Mouse (Mus musculus) embryo, embryonic 11 days (tissue): Measurements from ENCODE around the gene Gm10770.
"Not testable (repeated sequence)": the region's sequence is repeated elsewhere in the genome, so short reads cannot be mapped to it uniquely, and the experiment has no call there.

Experiments used
- DNase-seq: peaks from one replicate; pipeline ENCODE4 v3.0.0-alpha.2; 2015

Gene Gm10770

DNA sequence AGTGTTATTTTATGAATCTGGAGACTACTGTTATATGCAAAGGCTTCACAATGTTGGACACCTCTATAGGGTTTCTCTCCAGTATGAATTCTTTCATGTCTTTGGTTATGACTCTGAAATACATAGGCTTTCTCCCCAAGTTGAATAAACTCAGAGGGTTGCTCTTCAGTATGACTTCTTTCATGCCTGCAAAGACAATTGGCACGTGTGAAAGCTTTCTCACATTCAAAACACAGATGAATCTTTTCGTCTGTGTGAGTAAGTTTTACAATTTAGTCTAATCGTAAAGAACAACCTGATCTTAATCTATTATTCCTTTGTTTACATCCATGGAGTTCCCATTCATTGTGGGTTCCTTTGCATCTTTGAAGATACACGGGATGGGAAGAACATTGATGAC lies at the start of gene Gm10770:
Gene Gm10770, minus strand, starts transcription at position 101 of the 400 bp plus-strand sequence.
- DNase-seq: not testable (repeated sequence)

DNA sequence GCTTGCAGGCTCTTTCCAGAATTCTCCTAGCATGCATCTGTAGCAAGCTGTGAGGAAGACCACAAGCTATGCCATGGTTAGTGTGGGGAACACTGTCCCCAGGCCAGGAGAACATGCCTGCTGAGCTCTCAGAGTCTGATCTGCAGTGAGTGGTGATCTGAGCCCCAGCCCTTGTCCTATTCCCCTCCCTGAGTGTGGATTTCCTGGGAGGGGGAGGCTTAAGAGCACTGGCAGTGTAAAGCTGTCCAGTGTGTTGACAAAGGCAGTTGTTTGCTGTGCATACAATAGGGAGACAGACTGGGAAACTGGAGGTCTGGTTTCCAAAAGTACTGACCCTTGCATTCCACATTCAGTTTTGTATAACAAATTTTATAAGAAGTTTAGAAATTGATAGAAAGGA lies 43.8 kb upstream of the Gm10770 start:
- DNase-seq: not testable (repeated sequence)

- DNase-seq: not testable (repeated sequence)
Observed at GRCm38 (mm10) chr2:150218363-150218725, 38.9 kb upstream of the Gm10770 start.

DNA sequence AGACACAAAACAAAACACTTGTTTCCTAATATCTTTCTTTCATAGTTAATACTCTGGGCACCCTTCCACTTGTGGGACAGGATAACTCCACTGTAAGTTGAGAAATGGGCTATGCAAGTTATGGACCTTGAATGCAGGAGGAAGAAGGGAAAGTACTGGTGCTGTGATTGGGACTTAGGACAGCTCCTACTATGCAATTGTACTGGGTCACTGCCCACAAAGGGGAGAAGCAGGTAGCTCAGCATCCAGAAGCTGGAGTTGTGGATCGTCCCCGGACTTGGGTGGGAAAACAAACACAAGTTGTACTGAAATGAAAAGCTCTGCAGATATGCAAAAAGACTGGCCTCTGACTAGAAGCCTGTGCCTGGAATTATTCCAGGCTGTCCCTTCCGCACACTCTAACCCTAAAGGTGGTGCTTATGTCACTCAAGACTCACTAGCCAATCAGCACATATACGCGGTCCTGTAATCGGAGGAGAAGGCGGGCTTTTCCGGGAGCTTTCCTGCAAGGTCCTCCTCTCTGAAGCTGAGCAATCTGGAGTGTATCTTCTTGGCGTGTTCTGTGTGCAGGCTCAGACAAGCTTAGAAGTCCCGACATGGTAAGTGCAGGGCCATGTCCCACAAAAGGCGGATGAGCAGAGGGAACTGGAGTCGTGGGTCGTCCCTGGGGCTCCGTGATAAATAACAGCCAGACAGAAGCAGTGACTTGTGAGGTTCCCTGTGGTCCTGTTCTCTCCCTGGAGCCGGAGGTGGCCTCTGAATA lies 38.3 kb upstream of the Gm10770 start, which contains the start of gene Zfp937:
Gene Zfp937, plus strand, starts transcription at position 474 of the 763 bp plus-strand sequence.
- DNase-seq: peak; percentile 65

DNA sequence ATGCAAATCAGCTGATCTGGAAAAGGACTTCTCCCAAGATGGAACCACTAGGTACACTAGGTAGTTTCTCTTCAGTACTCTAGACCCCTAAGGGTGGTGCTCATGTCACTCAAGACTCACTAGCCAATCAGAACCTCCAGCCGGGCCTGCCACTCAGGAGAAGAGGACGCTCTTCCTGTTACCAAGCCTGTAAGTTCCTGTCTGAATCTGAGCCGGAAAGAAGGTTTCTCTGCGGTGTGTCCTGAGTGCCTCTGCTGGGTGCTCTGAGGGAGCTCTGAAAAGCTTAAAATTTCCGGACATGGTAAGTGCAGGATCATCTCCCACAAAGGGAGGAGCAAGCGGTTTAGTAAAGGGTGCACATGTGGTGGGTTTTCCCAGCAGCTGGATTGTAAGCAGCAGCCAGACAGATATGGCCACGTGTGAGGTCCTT lies 2.1 kb upstream of the Gm10770 start, which contains the start of gene Gm14139:
Gene Gm14139, plus strand, starts transcription at position 186 of the 430 bp plus-strand sequence.
- not testable (repeated sequence) for DNase-seq

DNA sequence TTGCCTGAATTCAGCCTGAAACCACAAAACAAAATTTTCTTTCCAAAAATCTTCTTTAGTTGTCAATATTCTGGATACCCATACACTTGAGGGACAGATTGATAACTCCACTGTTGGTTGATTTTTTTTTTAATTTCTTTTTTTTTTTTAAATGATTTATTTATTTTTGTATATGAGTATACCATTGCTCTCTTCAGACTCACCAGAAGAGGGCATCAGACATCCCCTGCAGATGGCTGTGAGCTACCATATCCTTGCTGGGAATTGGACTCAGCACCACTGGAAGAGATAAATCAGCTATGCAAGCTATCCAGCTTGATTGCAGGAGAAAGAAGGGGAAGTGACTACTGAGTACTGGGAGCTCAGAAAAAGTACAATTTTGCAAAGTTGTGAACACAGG lies 1.6 kb upstream of the Gm10770 start:
- DNase-seq: not testable (repeated sequence)

GRCm38 (mm10) chr2:150173833-150174232 lies 5.6 kb downstream of the Gm10770 start:
- no peak for DNase-seq

DNA sequence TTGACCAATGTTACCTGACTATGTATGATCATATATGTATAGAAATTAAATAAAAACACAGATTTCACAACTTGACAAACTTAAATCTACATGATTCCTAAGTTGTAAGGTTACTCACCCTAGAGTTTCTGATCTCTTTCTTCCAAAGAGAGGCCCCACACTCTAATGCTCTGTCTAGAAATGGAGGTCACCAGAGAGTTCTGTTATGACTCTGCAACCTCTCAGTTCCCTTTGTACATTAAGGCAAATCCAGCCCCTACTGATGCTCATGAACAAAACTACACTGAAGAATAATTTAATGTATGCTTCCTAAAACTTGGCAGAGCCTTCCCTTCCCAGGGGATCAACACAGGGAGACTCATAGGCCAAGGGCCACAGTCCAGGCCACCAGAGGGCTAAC lies 12.8 kb downstream of the Gm10770 start:
- DNase-seq: no peak

- peak; percentile 92 for DNase-seq
Observed at GRCm38 (mm10) chr2:150136435-150136897, 43.0 kb downstream of the Gm10770 start, which contains the start of gene Zfp120. Gene Zfp120, minus strand, starts transcription at chr2:150136708.

GRCm38 (mm10) chr2:150132773-150133172 lies 46.7 kb downstream of the Gm10770 start:
- DNase-seq: no peak

GRCm38 (mm10) chr2:150132002-150132401 lies 47.5 kb downstream of the Gm10770 start:
- not testable (repeated sequence) for DNase-seq
